Mouse (Mus musculus): ENCODE results near the gene Sema4a. TPM values are rescaled to one million over a fixed set of nuclear protein-coding genes. Genes with fewer than 3 reads are reported as not detected.

The Sema4a gene
- polyA plus RNA-seq, 1 experiment from 2014 or later: 9.9 TPM

DNA sequence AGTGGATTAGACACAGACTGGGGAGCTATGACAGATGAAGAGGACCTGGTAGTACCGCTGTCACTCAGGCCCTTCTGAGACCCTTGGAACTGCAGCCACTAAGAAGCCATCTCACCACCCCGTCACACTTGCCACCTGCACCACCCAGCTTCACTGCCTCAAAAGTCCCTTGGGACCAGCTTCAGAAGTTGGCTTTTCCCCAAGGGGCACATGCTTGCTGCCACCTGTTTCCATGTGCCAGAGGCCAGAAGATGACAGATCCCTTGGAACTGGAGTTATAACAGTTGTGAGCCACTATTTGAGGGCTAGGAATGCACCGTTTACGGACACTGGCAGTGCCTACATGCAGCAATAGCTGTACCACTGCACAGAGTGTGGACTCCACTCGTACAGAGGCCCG is 65.7 kb downstream of the Sema4a start:
- no peak overlapping the region for H3K4me2 ChIP-seq (replicated peaks)

GRCm38 (mm10) chr3:88393776-88394375 is 67.1 kb downstream of the Sema4a start:
- no peak overlapping the region for H3K9ac ChIP-seq
- no peak overlapping the region for H3K4me3 ChIP-seq
- H3K36me3 ChIP-seq: peaks cover 67% of the 10 kb centered on the region
- H3K4me1 ChIP-seq: no peaks in the 10 kb centered on the region
- H3K27ac ChIP-seq: no peak overlapping the region
- WGBS: 91% methylated on average over 9 of the region's 9 CpGs
- ATAC-seq (ENCODE audit: low FRiP score, low read depth): no peak
- no peak overlapping the region for H3K4me2 ChIP-seq (replicated peaks)
- H3K9me3 ChIP-seq: no peaks in the 10 kb centered on the region
- H3K27me3 ChIP-seq: no peaks in the 10 kb centered on the region

More for the DNA sequence above, 65.7 kb downstream of the Sema4a start:
- Histone ChIP-seq H3K9me3 (no peaks in the 10 kb centered on the region), H3K36me3 (peaks cover 76% of the 10 kb centered on the region), H3K9ac (no peak overlapping the region), H3K4me3 (no peak overlapping the region), H3K27me3 (no peaks in the 10 kb centered on the region), H3K27ac (no peak overlapping the region), H3K4me1 (no peaks in the 10 kb centered on the region)
- no peak for ATAC-seq (ENCODE audit: low FRiP score, low read depth)
- 97% methylated on average over 6 of the region's 6 CpGs for WGBS

Small RNA genes lying within 50 kb of the gene (microRNA-seq; reads per million reads assigned to microRNA genes)
- not detected for gene Mir7011

Other genes starting within 250 kb of the Sema4a start
- 4.8 and 5.7 TPM in 2 replicates for gene Rhbg, start 206.5 kb downstream of the Sema4a start, polyA plus RNA-seq (2015; fragmentation: Nextera tagmentation; extraction: Ambion mirVana)
- gene Gm38392, start 174.0 kb downstream of the Sema4a start, polyA plus RNA-seq (2015; fragmentation: Nextera tagmentation; extraction: Ambion mirVana): 0.80 and 1.0 TPM in 2 replicates
- gene Tsacc, start 164.2 kb downstream of the Sema4a start, polyA plus RNA-seq (2015; fragmentation: Nextera tagmentation; extraction: Ambion mirVana): 12.8 and 15.5 TPM in 2 replicates
- gene Cct3, start 164.1 kb downstream of the Sema4a start, polyA plus RNA-seq (2015; fragmentation: Nextera tagmentation; extraction: Ambion mirVana): 557 and 573 TPM in 2 replicates
- gene Glmp, start 136.2 kb downstream of the Sema4a start, polyA plus RNA-seq (2015; fragmentation: Nextera tagmentation; extraction: Ambion mirVana): 174 and 188 TPM in 2 replicates
- 6.4 and 6.8 TPM in 2 replicates for gene Tmem79, start 125.0 kb downstream of the Sema4a start, polyA plus RNA-seq (2015; fragmentation: Nextera tagmentation; extraction: Ambion mirVana)
- 54.9 and 58.4 TPM in 2 replicates for gene Smg5, start 124.9 kb downstream of the Sema4a start, polyA plus RNA-seq (2015; fragmentation: Nextera tagmentation; extraction: Ambion mirVana)
- gene Paqr6, start 96.6 kb downstream of the Sema4a start, polyA plus RNA-seq (2015; fragmentation: Nextera tagmentation; extraction: Ambion mirVana): 7.6 and 8.7 TPM in 2 replicates
- gene Bglap3, start 88.4 kb downstream of the Sema4a start, polyA plus RNA-seq (2015; fragmentation: Nextera tagmentation; extraction: Ambion mirVana): 0.37 TPM in 1 of 2 replicates, not detected in the other
- gene Bglap2, start 82.5 kb downstream of the Sema4a start, polyA plus RNA-seq (2015; fragmentation: Nextera tagmentation; extraction: Ambion mirVana): not detected in 2 replicates
- gene Bglap, start 76.7 kb downstream of the Sema4a start, polyA plus RNA-seq (2015; fragmentation: Nextera tagmentation; extraction: Ambion mirVana): 0.63 TPM in 1 of 2 replicates, not detected in the other
- 125 and 127 TPM in 2 replicates for gene Pmf1, start 50.9 kb downstream of the Sema4a start, polyA plus RNA-seq (2015; fragmentation: Nextera tagmentation; extraction: Ambion mirVana)
- 17.3 and 18.3 TPM in 2 replicates for gene Slc25a44, start 36.0 kb downstream of the Sema4a start, polyA plus RNA-seq (2015; fragmentation: Nextera tagmentation; extraction: Ambion mirVana)
- 174 and 183 TPM in 2 replicates for gene Lmna, start 48.8 kb upstream of the Sema4a start, polyA plus RNA-seq (2015; fragmentation: Nextera tagmentation; extraction: Ambion mirVana)
- 32.9 and 33.9 TPM in 2 replicates for gene Mex3a, start 71.2 kb upstream of the Sema4a start, polyA plus RNA-seq (2015; fragmentation: Nextera tagmentation; extraction: Ambion mirVana)
- 7.7 and 9.3 TPM in 2 replicates for gene Rab25, start 87.1 kb upstream of the Sema4a start, polyA plus RNA-seq (2015; fragmentation: Nextera tagmentation; extraction: Ambion mirVana)
- gene Lamtor2, start 91.9 kb upstream of the Sema4a start, polyA plus RNA-seq (2015; fragmentation: Nextera tagmentation; extraction: Ambion mirVana): 147 and 154 TPM in 2 replicates
- 46.6 and 48.2 TPM in 2 replicates for gene Ubqln4, start 92.6 kb upstream of the Sema4a start, polyA plus RNA-seq (2015; fragmentation: Nextera tagmentation; extraction: Ambion mirVana)
- 294 and 306 TPM in 2 replicates for gene Ssr2, start 114.7 kb upstream of the Sema4a start, polyA plus RNA-seq (2015; fragmentation: Nextera tagmentation; extraction: Ambion mirVana)
- gene Arhgef2, start 144.8 kb upstream of the Sema4a start, polyA plus RNA-seq (2015; fragmentation: Nextera tagmentation; extraction: Ambion mirVana): 105 and 107 TPM in 2 replicates
- gene Rxfp4, start 192.0 kb upstream of the Sema4a start, polyA plus RNA-seq (2015; fragmentation: Nextera tagmentation; extraction: Ambion mirVana): not detected in 2 replicates
- 106 TPM in 2 replicates for gene Khdc4, start 224.6 kb upstream of the Sema4a start, polyA plus RNA-seq (2015; fragmentation: Nextera tagmentation; extraction: Ambion mirVana)